Mouse (Mus musculus) cerebellum, adult 2 months (tissue): ENCODE measurements at regions not wholly inside any gene's neighbourhood (a gene's known extent, or its start where the extent isn't known, plus 50 kb on each side); places are given as distances from the start of the nearest gene placed in this dataset.

Experiments
- DNase-seq, 2 experiments: peaks; one replicate each; pipeline ENCODE4 v3.0.0; 2021
- H3K27ac ChIP-seq: fragments of 200-500 bp; 2 replicates; pipeline ENCODE4 v1.5.1; 2012; ENCODE audit warnings: low read length, control low read depth, inconsistent platforms; ENCODE audit not compliant: insufficient read depth
- H3K27me3 ChIP-seq: fragments of 200-500 bp; 2 replicates; pipeline ENCODE4 v1.6.1; 2012; ENCODE audit warnings: inconsistent platforms, mild to moderate bottlenecking, low read length, moderate library complexity; ENCODE audit not compliant: control insufficient read depth, insufficient read depth
- H3K4me1 ChIP-seq: fragments of 200-500 bp; 2 replicates; pipeline ENCODE4 v1.6.1; 2011; ENCODE audit warnings: low read length; ENCODE audit not compliant: control insufficient read depth, insufficient read depth
- H3K4me3 ChIP-seq: fragments of 200-500 bp; replicated peaks from 2 replicates; pipeline ENCODE3; 2011; ENCODE audit warnings: mild to moderate bottlenecking, low read depth, low read length, control low read depth; ENCODE audit not compliant: insufficient read depth
- CTCF ChIP-seq: fragments of 200-500 bp; IDR thresholded peaks from 2 replicates; pipeline ENCODE4 v1.5.1; 2011; ENCODE audit warnings: low read depth, mild to moderate bottlenecking, control low read depth, low read length, moderate library complexity, borderline replicate concordance; ENCODE audit not compliant: insufficient read depth
- POLR2A ChIP-seq: fragments of 200-500 bp; IDR thresholded peaks from 2 replicates; pipeline ENCODE4 v1.6.1; 2011; ENCODE audit warnings: low read length, control low read depth, borderline replicate concordance; ENCODE audit not compliant: insufficient read depth
- WGBS: fragments of 180-500 bp; shearing (Covaris S2); methylation state at CpG from one replicate; pipeline ENCODE4 v1.1.7; 2018; 5-methylcytosine and 5-hydroxymethylcytosine counted together

- no peak for DNase-seq
- Histone ChIP-seq H3K27me3 (no peaks in the 10 kb centered on the region), H3K27ac (no peak overlapping the region), H3K4me3 (no peak overlapping the region), H3K4me1 (no peaks in the 10 kb centered on the region)
- WGBS, result 96% methylated on average over 3 of the region's 3 CpGs
- no peak for TF ChIP-seq CTCF
- TF ChIP-seq POLR2A, result no peak
Observed at GRCm38 (mm10) chr8:67598687-67599086, 75.0 kb downstream of the Nat3 start.

DNA sequence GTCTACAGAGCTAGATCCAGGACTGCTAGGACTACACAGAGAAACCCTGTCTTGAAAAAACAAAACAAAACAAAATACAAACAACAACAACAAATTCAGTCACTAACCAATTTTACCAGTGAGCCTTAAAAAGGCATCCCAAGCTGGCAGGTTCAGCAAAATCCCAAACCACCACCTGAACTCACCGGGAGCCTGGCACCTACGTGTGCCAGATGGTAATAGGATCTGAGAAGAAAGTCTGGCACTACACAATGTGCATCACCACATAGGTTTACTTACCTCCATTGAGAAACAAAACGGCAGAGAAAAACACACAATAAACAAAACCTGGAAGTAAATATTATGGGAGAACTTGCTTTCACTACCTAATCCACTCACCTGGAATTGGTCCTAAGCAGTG is 98.6 kb downstream of the Nat3 start:
- peaks cover 8% of the 10 kb centered on the region; the same call in 1 of the 2 replicates for H3K4me1 ChIP-seq
- H3K27me3 ChIP-seq, result no peaks in the 10 kb centered on the region
- TF ChIP-seq CTCF (no peak), POLR2A (no peak)
- peak; percentile 80 to 89 for DNase-seq
- H3K27ac ChIP-seq, result no peak overlapping the region; the same call in 1 of the 2 replicates
- peak overlapping the region; percentile 31 for H3K4me3 ChIP-seq
- 4% methylated on average over 3 of the region's 3 CpGs for WGBS

DNA sequence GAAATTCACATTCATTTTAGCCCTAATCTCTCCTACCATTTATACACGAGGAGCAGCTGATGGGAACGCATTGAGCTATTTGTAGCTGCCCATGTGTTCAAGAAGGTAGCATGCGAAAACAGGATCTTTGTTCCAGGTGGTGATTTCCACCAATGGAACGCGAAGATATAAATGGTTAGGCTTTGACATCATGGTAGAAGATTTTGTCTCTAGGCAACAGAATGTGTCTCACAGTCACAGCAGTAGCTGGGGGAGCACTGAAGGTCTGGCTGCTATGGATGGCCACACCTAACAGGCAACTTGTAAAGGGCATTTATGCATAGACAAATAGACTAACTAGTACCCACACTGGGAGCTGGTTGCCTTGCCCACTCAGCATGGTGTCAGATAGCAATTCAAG is 108.0 kb downstream of the Nat3 start:
- no peak for TF ChIP-seq POLR2A
- TF ChIP-seq CTCF, result no peak
- Histone ChIP-seq H3K4me3 (no peak overlapping the region), H3K4me1 (no peaks in the 10 kb centered on the region), H3K27ac (no peak overlapping the region), H3K27me3 (no peaks in the 10 kb centered on the region)
- WGBS, result 75% methylated on average over 5 of the region's 5 CpGs
- no peak for DNase-seq

- Histone ChIP-seq H3K4me3 (no peak overlapping the region), H3K27me3 (no peaks in the 10 kb centered on the region), H3K27ac (no peak overlapping the region), H3K4me1 (no peaks in the 10 kb centered on the region)
- TF ChIP-seq CTCF (no peak), POLR2A (no peak)
- WGBS, result 76% methylated on average over 6 of the region's 6 CpGs
- no peak for DNase-seq
Observed at GRCm38 (mm10) chr8:67632290-67632689, 108.6 kb downstream of the Nat3 start.
